Mouse (Mus musculus) kidney, adult 2 months (tissue): ENCODE results near the gene Ttpal.

Source experiments
- CTCF ChIP-seq: fragments of 200-500 bp; conservative IDR thresholded peaks from 2 replicates; pipeline ENCODE4 v1.5.1; 2011; ENCODE audit warnings: low read depth, mild to moderate bottlenecking, control low read depth, low read length, moderate library complexity, mixed read lengths; ENCODE audit not compliant: insufficient read depth, insufficient read length
- POLR2A ChIP-seq: fragments of 200-500 bp; IDR thresholded peaks from one replicate; pipeline ENCODE4 v1.6.1; 2011; ENCODE audit warnings: low read depth, low read length, control low read depth

- no peak for TF ChIP-seq POLR2A
- no peak for TF ChIP-seq CTCF
These were observed 49.6 kb upstream of the Ttpal start for GRCm38 (mm10) chr2:163552518-163552929.
